Mouse (Mus musculus): ENCODE results near the gene Lig3. TPM values are rescaled to one million over a fixed set of nuclear protein-coding genes. Genes with fewer than 3 reads are reported as not detected.

Lig3 gene
- total RNA-seq (2014; rRNA removed): 41.2 and 53.6 TPM in 2 replicates
- polyA plus RNA-seq (2015; fragmentation: Nextera tagmentation; extraction: Ambion mirVana): 13.4 and 18.3 TPM in 2 replicates

- TF ChIP-seq CTCF (IDR thresholded peaks at IDR 0.05; ENCODE audit: low read depth): peak; percentile 43
- H3K9ac ChIP-seq: peak within 1 kb of the TSS; percentile 92
- 1% methylated on average over 82 of the region's 90 CpGs for WGBS
- H3K4me3 ChIP-seq (ENCODE audit: low read depth, low read length): peak within 1 kb of the TSS; percentile 92
- H3K36me3 ChIP-seq (ENCODE audit: insufficient read depth): peaks cover 13% of the 10 kb centered on the region
- H3K9me3 ChIP-seq (ENCODE audit: low read length): no peaks in the 10 kb centered on the region
- no peaks in the 10 kb centered on the region for H3K27me3 ChIP-seq (ENCODE audit: insufficient read depth, low read length)
- peaks cover 6% of the 10 kb centered on the region for H3K4me1 ChIP-seq (ENCODE audit: insufficient read depth)
- ATAC-seq (peak; percentile 97), DNase-seq (peak; percentile 97)
- H3K27ac ChIP-seq (ENCODE audit: low read depth, low read length): peak within 1 kb of the TSS; percentile 91
- peak within 1 kb of the TSS; percentile 66 for H3K4me2 ChIP-seq (ENCODE audit: low read depth)
These were observed at the start of gene Lig3 for GRCm38 (mm10) chr11:82780983-82781903. TSS of gene Lig3 (plus strand) at chr11:82781108.

- Histone ChIP-seq H3K27ac (ENCODE audit: low read depth, low read length) (no peak overlapping the region), H3K4me1 (ENCODE audit: insufficient read depth) (no peaks in the 10 kb centered on the region), H3K27me3 (ENCODE audit: insufficient read depth, low read length) (no peaks in the 10 kb centered on the region), H3K4me2 (ENCODE audit: low read depth) (no peak overlapping the region), H3K36me3 (ENCODE audit: insufficient read depth) (no peaks in the 10 kb centered on the region), H3K9ac (no peak overlapping the region), H3K9me3 (ENCODE audit: low read length) (no peaks in the 10 kb centered on the region), H3K4me3 (ENCODE audit: low read depth, low read length) (no peak overlapping the region)
- ATAC-seq: no peak
- DNase-seq: no peak
- TF ChIP-seq CTCF (IDR thresholded peaks at IDR 0.05; ENCODE audit: low read depth): no peak
These were observed 46.7 kb upstream of the Lig3 start for GRCm38 (mm10) chr11:82734227-82734626.

- Histone ChIP-seq H3K9me3 (ENCODE audit: low read length) (no peaks in the 10 kb centered on the region), H3K9ac (no peak overlapping the region), H3K27ac (ENCODE audit: low read depth, low read length) (no peak overlapping the region), H3K36me3 (ENCODE audit: insufficient read depth) (no peaks in the 10 kb centered on the region), H3K4me1 (ENCODE audit: insufficient read depth) (no peaks in the 10 kb centered on the region), H3K4me3 (ENCODE audit: low read depth, low read length) (no peak overlapping the region), H3K27me3 (ENCODE audit: insufficient read depth, low read length) (no peaks in the 10 kb centered on the region), H3K4me2 (ENCODE audit: low read depth) (no peak overlapping the region)
- TF ChIP-seq CTCF (IDR thresholded peaks at IDR 0.05; ENCODE audit: low read depth): 0 out of 2 replicates have a peak, but pooled peaks have one; percentile 7
- DNase-seq (no peak), ATAC-seq (no peak)
These were observed 41.9 kb upstream of the Lig3 start for GRCm38 (mm10) chr11:82739006-82739405.

- no peaks in the 10 kb centered on the region for H3K4me1 ChIP-seq (ENCODE audit: insufficient read depth)
- H3K9me3 ChIP-seq (ENCODE audit: low read length): no peaks in the 10 kb centered on the region
- H3K27ac ChIP-seq (ENCODE audit: low read depth, low read length): no peak overlapping the region
- ATAC-seq (no peak), DNase-seq (no peak)
- WGBS: 44% methylated on average over 6 of the region's 6 CpGs
- peak; percentile 54 for TF ChIP-seq CTCF (IDR thresholded peaks at IDR 0.05; ENCODE audit: low read depth)
- no peaks in the 10 kb centered on the region for H3K36me3 ChIP-seq (ENCODE audit: insufficient read depth)
- no peak overlapping the region for H3K9ac ChIP-seq
- H3K4me3 ChIP-seq (ENCODE audit: low read depth, low read length): no peak overlapping the region
- H3K27me3 ChIP-seq (ENCODE audit: insufficient read depth, low read length): no peaks in the 10 kb centered on the region
- H3K4me2 ChIP-seq (ENCODE audit: low read depth): no peak overlapping the region
These were observed 34.8 kb upstream of the Lig3 start for GRCm38 (mm10) chr11:82746138-82746537.

GRCm38 (mm10) chr11:82746857-82747366 is 34.0 kb upstream of the Lig3 start:
- TF ChIP-seq CTCF (IDR thresholded peaks at IDR 0.05; ENCODE audit: low read depth): no peak
- Histone ChIP-seq H3K27me3 (ENCODE audit: insufficient read depth, low read length) (no peaks in the 10 kb centered on the region), H3K27ac (ENCODE audit: low read depth, low read length) (no peak overlapping the region), H3K4me1 (ENCODE audit: insufficient read depth) (no peaks in the 10 kb centered on the region), H3K4me2 (ENCODE audit: low read depth) (no peak overlapping the region), H3K4me3 (ENCODE audit: low read depth, low read length) (no peak overlapping the region), H3K36me3 (ENCODE audit: insufficient read depth) (no peaks in the 10 kb centered on the region), H3K9ac (no peak overlapping the region), H3K9me3 (ENCODE audit: low read length) (no peaks in the 10 kb centered on the region)
- 84% methylated on average over 8 of the region's 8 CpGs for WGBS
- DNase-seq (no peak), ATAC-seq (no peak)

GRCm38 (mm10) chr11:82752349-82753115 is 28.4 kb upstream of the Lig3 start:
- DNase-seq (no peak), ATAC-seq (no peak)
- Histone ChIP-seq H3K9ac (no peak overlapping the region), H3K27me3 (ENCODE audit: insufficient read depth, low read length) (no peaks in the 10 kb centered on the region), H3K9me3 (ENCODE audit: low read length) (no peaks in the 10 kb centered on the region), H3K4me1 (ENCODE audit: insufficient read depth) (no peaks in the 10 kb centered on the region), H3K4me2 (ENCODE audit: low read depth) (no peak overlapping the region), H3K27ac (ENCODE audit: low read depth, low read length) (no peak overlapping the region), H3K4me3 (ENCODE audit: low read depth, low read length) (no peak overlapping the region), H3K36me3 (ENCODE audit: insufficient read depth) (no peaks in the 10 kb centered on the region)
- TF ChIP-seq CTCF (IDR thresholded peaks at IDR 0.05; ENCODE audit: low read depth): no peak
- WGBS: 72% methylated on average over 6 of the region's 6 CpGs
